Comparison of ENCODE assay signal across 15 mouse cellular contexts in genomic region chr14:73119966-73120365, GRCm38 (mm10). TPM values are rescaled to one million over a fixed set of nuclear protein-coding genes. Genes with fewer than 3 reads are reported as not detected.
DNase-seq lines count a peak whose midpoint lies in the region; ATAC-seq lines count a peak whose summit lies in the region.
"Had no signal": no experiment of that assay in that cellular context is flagged by ENCODE, and none has a peak within 500 bp of the region (broad histone marks: within the 10 kb centered on the region; RNA-seq: fewer than 3 reads in every experiment).

No protein-coding gene starts in this region.

- H3K4me2 ChIP-seq in embryonic facial prominence, embryonic 12.5 days (replicated peaks), result no peak overlapping the region
- H3K4me2 ChIP-seq in embryonic facial prominence, embryonic 13.5 days, result no peak overlapping the region
- no peak overlapping the region for H3K4me2 ChIP-seq in stomach, embryonic 14.5 days (replicated peaks; ENCODE audit: low read depth, low read length)
- H3K4me2 ChIP-seq: kidney, embryonic 15.5 days had no signal

- WGBS in embryonic facial prominence, embryonic 12.5 days, result 44% methylated on average over 2 of the region's 2 CpGs
- WGBS in embryonic facial prominence, embryonic 10.5 days, result 49% methylated on average over 2 of the region's 2 CpGs
- WGBS in embryonic facial prominence, embryonic 13.5 days, result 36% methylated on average over 2 of the region's 2 CpGs
- WGBS in stomach, embryonic 14.5 days, result 27% methylated on average over 2 of the region's 2 CpGs
- WGBS in hindbrain, embryonic 10.5 days, result 68% methylated on average over 2 of the region's 2 CpGs

- peaks cover 22% of the 10 kb centered on the region; the same call in 1 of the 2 replicates for H3K4me1 ChIP-seq in embryonic facial prominence, embryonic 12.5 days
- H3K4me1 ChIP-seq in embryonic facial prominence, embryonic 10.5 days, result peaks cover 39% of the 10 kb centered on the region
- peaks cover 40% of the 10 kb centered on the region for H3K4me1 ChIP-seq in embryonic facial prominence, embryonic 13.5 days
- H3K4me1 ChIP-seq in stomach, embryonic 14.5 days (ENCODE audit: control insufficient read depth, insufficient read depth, low read length), result peaks cover 4% of the 10 kb centered on the region
- H3K4me1 ChIP-seq in hindbrain, embryonic 10.5 days (replicated peaks), result peaks cover 15% of the 10 kb centered on the region

- no peaks in the 10 kb centered on the region for H3K36me3 ChIP-seq in embryonic facial prominence, embryonic 12.5 days
- no peaks in the 10 kb centered on the region for H3K36me3 ChIP-seq in embryonic facial prominence, embryonic 10.5 days (replicated peaks)
- H3K36me3 ChIP-seq in embryonic facial prominence, embryonic 13.5 days, result no peaks in the 10 kb centered on the region
- no peaks in the 10 kb centered on the region for H3K36me3 ChIP-seq in stomach, embryonic 14.5 days (ENCODE audit: control insufficient read depth, insufficient read depth, low read length)
- H3K36me3 ChIP-seq in hindbrain, embryonic 10.5 days, result no peaks in the 10 kb centered on the region
- H3K36me3 ChIP-seq: kidney, embryonic 15.5 days had no signal

- no peak overlapping the region for H3K9ac ChIP-seq in embryonic facial prominence, embryonic 12.5 days
- H3K9ac ChIP-seq in embryonic facial prominence, embryonic 13.5 days, result no peak overlapping the region
- no peak overlapping the region for H3K9ac ChIP-seq in stomach, embryonic 14.5 days (replicated peaks; ENCODE audit: low read depth, low read length)
- H3K9ac ChIP-seq: kidney, embryonic 15.5 days; liver, embryonic 14.5 days had no signal

- H3K4me3 ChIP-seq in embryonic facial prominence, embryonic 12.5 days, result no peak overlapping the region
- no peak overlapping the region for H3K4me3 ChIP-seq in embryonic facial prominence, embryonic 10.5 days
- no peak overlapping the region for H3K4me3 ChIP-seq in embryonic facial prominence, embryonic 13.5 days
- H3K4me3 ChIP-seq in stomach, embryonic 14.5 days (ENCODE audit: low read depth, low read length), result no peak overlapping the region
- no peak overlapping the region for H3K4me3 ChIP-seq in hindbrain, embryonic 10.5 days
- H3K4me3 ChIP-seq: kidney, embryonic 15.5 days; megakaryocyte, embryonic 14.5 days had no signal

- ATAC-seq in embryonic facial prominence, embryonic 12.5 days (ENCODE audit: insufficient number of reproducible peaks, insufficient read depth, low FRiP score, low TSS enrichment), result no peak
- no peak for ATAC-seq in embryonic facial prominence, embryonic 13.5 days (ENCODE audit: insufficient number of reproducible peaks, insufficient read depth, low FRiP score, low TSS enrichment, low read depth)
- no peak for ATAC-seq in stomach, embryonic 14.5 days (ENCODE audit: insufficient number of reproducible peaks, insufficient read depth, low FRiP score, low read depth)
- no peak for ATAC-seq in megakaryocyte progenitor cell, adult 5-6 weeks (replicated peaks; ENCODE audit: poor library complexity)
- ATAC-seq: hindbrain, embryonic 16.5 days had no signal

- no peaks in the 10 kb centered on the region for H3K27me3 ChIP-seq in embryonic facial prominence, embryonic 12.5 days
- no peaks in the 10 kb centered on the region for H3K27me3 ChIP-seq in embryonic facial prominence, embryonic 10.5 days (replicated peaks; ENCODE audit: low read depth, poor library complexity, severe bottlenecking)
- H3K27me3 ChIP-seq in embryonic facial prominence, embryonic 13.5 days, result no peaks in the 10 kb centered on the region
- no peaks in the 10 kb centered on the region for H3K27me3 ChIP-seq in stomach, embryonic 14.5 days (ENCODE audit: control insufficient read depth, insufficient read depth, low read length)
- no peaks in the 10 kb centered on the region for H3K27me3 ChIP-seq in hindbrain, embryonic 10.5 days (ENCODE audit: insufficient read depth, poor library complexity, severe bottlenecking)
- H3K27me3 ChIP-seq: kidney, embryonic 15.5 days; megakaryocyte, embryonic 14.5 days had no signal

- H3K27ac ChIP-seq in embryonic facial prominence, embryonic 12.5 days, result 0 out of 2 replicates have a peak overlapping the region, but pooled peaks have one; percentile 2
- H3K27ac ChIP-seq in embryonic facial prominence, embryonic 10.5 days (replicated peaks), result no peak overlapping the region
- 0 out of 2 replicates have a peak overlapping the region, but pooled peaks have one; percentile 23 for H3K27ac ChIP-seq in embryonic facial prominence, embryonic 13.5 days
- peak overlapping the region; percentile 23; the same call in 1 of the 2 replicates for H3K27ac ChIP-seq in stomach, embryonic 14.5 days (ENCODE audit: low read length)
- no peak overlapping the region for H3K27ac ChIP-seq in hindbrain, embryonic 10.5 days
- H3K27ac ChIP-seq: kidney, embryonic 15.5 days; liver, embryonic 14.5 days had no signal

- DNase-seq in embryonic facial prominence, embryonic 10.5 days (ENCODE audit: low spot score), result no peak
- peak; percentile 35 for DNase-seq in lung, postnatal 36 days
- no peak for DNase-seq in lung, postnatal 25 days (ENCODE audit: low spot score)
- no peak for DNase-seq in hindbrain, embryonic 10.5 days (ENCODE audit: low spot score)
- DNase-seq: cerebellum, adult 11-12 months; gastrocnemius, postnatal 36 days; layer of hippocampus, adult 9-11 months had no signal

- no peaks in the 10 kb centered on the region for H3K9me3 ChIP-seq in embryonic facial prominence, embryonic 12.5 days
- H3K9me3 ChIP-seq in embryonic facial prominence, embryonic 10.5 days, result no peaks in the 10 kb centered on the region
- no peaks in the 10 kb centered on the region for H3K9me3 ChIP-seq in embryonic facial prominence, embryonic 13.5 days
- no peaks in the 10 kb centered on the region for H3K9me3 ChIP-seq in stomach, embryonic 14.5 days (ENCODE audit: control insufficient read depth, low read depth, low read length)
- H3K9me3 ChIP-seq in hindbrain, embryonic 10.5 days, result no peaks in the 10 kb centered on the region
- H3K9me3 ChIP-seq: kidney, embryonic 15.5 days; megakaryocyte, embryonic 14.5 days had no signal

RNA-seq across cellular contexts. Expression of gene Rcbtb2, which starts 2.9 kb away (rescaled TPM):
- polyA plus RNA-seq in embryonic facial prominence, embryonic 12.5 days (2016; fragmentation: Nextera tagmentation; extraction: Ambion mirVana), result 155 and 160 TPM in 2 replicates
- polyA plus RNA-seq in embryonic facial prominence, embryonic 10.5 days (2016; fragmentation: Nextera tagmentation; extraction: Ambion mirVana), result 171 and 180 TPM in 2 replicates
- 122 and 131 TPM in 2 replicates for polyA plus RNA-seq in embryonic facial prominence, embryonic 13.5 days (2015; fragmentation: Nextera tagmentation; extraction: Ambion mirVana)
- 95.7 and 106 TPM in 2 replicates for polyA plus RNA-seq in stomach, embryonic 14.5 days (2014; fragmentation: Nextera tagmentation; extraction: Ambion mirVana)
- total RNA-seq in megakaryocyte progenitor cell, adult 5-6 weeks (2015), result 51.8 and 54.3 TPM in 2 replicates
- 25.6 and 31.8 TPM in 2 replicates for total RNA-seq in megakaryocyte progenitor cell, adult 5-6 weeks (2017)
- polyA plus RNA-seq in hindbrain, embryonic 10.5 days (2016; fragmentation: Nextera tagmentation; extraction: Ambion mirVana), result 145 and 157 TPM in 2 replicates

Comparison
In these comparisons a context has a peak if more than half of its experiments do, and no peak if none do; other contexts are left out.
1. H3K27ac ChIP-seq: peak in embryonic facial prominence, embryonic 12.5 days (single experiment), embryonic facial prominence, embryonic 13.5 days (single experiment) and stomach, embryonic 14.5 days (single experiment); none in embryonic facial prominence, embryonic 10.5 days (single experiment) and hindbrain, embryonic 10.5 days (single experiment).